Mouse (Mus musculus) hindbrain, embryonic 14.5 days (tissue): ENCODE data around the gene Rpa3. TPM values are rescaled to one million over a fixed set of nuclear protein-coding genes. Genes with fewer than 3 reads are reported as not detected.
A peak's percentile ranks its signal among the peaks of the same experiment; 100 is the strongest.

Experiments used
- ATAC-seq: fragments of 200-750 bp; cut with Nextera tagmentation; 2 replicates; pipeline ENCODE4 v1.8.0; 2017; ENCODE audit warnings: moderate number of reproducible peaks, mild to moderate bottlenecking, moderate TSS enrichment, moderate library complexity; ENCODE audit not compliant: low FRiP score
- DNase-seq: peaks from one replicate; pipeline ENCODE4 v3.0.0-alpha.2; 2015; ENCODE audit warnings: low spot score
- H3K27ac ChIP-seq: fragments of 300-500 bp; sonication (generic); 2 replicates; pipeline ENCODE4 v1.5.1; 2014; ENCODE audit warnings: mild to moderate bottlenecking, moderate library complexity
- H3K27me3 ChIP-seq: fragments of 300-500 bp; sonication (generic); 2 replicates; pipeline ENCODE4 v1.6.1; 2014; ENCODE audit warnings: mild to moderate bottlenecking, low read length, mixed read lengths; ENCODE audit not compliant: control insufficient read depth, insufficient read depth
- H3K36me3 ChIP-seq: fragments of 300-500 bp; sonication (generic); replicated peaks from 2 replicates; pipeline ENCODE4 v1.6.1; 2014; ENCODE audit not compliant: control insufficient read depth, insufficient read depth
- H3K4me1 ChIP-seq: fragments of 300-500 bp; sonication (generic); replicated peaks from 2 replicates; pipeline ENCODE4 v1.6.1; 2014; ENCODE audit warnings: antibody characterized with exemption, low read length, mixed read lengths; ENCODE audit not compliant: control insufficient read depth, insufficient read depth
- H3K4me2 ChIP-seq: fragments of 300-500 bp; sonication (generic); replicated peaks from 2 replicates; pipeline ENCODE4 v1.6.1; 2014; ENCODE audit warnings: mild to moderate bottlenecking, moderate library complexity
- H3K4me3 ChIP-seq: fragments of 300-500 bp; sonication (generic); replicated peaks from 2 replicates; pipeline ENCODE4 v1.5.1; 2014; ENCODE audit warnings: mild to moderate bottlenecking, low read length
- H3K9ac ChIP-seq: fragments of 300-500 bp; sonication (generic); 2 replicates; pipeline ENCODE4 v1.6.1; 2014
- H3K9me3 ChIP-seq: fragments of 300-500 bp; sonication (generic); 2 replicates; pipeline ENCODE4 v1.6.1; 2016; ENCODE audit warnings: low read length; ENCODE audit not compliant: control insufficient read depth
- WGBS: fragments of 180-500 bp; shearing (Covaris S2); extraction: QIAGEN DNeasy Blood & Tissue Kit; methylation state at CpG from one replicate; pipeline ENCODE4 v1.1.7; 2014; 5-methylcytosine and 5-hydroxymethylcytosine counted together
- polyA plus RNA-seq: library from polyadenylated mRNA; unstranded; fragments of >200 nt; fragmentation: Nextera tagmentation; extraction: Ambion mirVana; gene quantifications from 2 replicates; pipeline ENCODE4 v1.2.1, GENCODE M21; 2014

Rpa3 gene
- polyA plus RNA-seq, 1 experiment from 2014 or later: 57.8 TPM

DNA sequence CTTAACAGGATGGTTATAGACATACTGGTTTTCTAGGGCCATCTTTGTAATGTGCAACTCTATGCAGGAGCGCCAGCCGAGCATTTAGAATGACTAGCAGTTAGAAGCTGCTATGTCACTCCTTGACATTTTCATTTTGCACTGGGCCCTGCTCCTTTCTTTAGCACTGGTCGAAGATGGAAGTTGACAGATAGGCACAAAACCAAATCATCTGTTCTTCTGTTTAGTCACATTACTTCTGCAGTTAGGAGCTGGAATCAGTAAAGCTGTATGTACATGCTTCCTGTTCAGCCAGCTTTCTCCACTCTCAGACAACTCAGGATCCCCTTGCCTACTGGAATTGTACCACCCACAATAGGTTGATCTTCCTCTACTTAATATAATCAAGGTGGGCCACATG is 48.3 kb downstream of the Rpa3 start:
- no peak for ATAC-seq
- Histone ChIP-seq H3K4me1 (peaks cover 10% of the 10 kb centered on the region), H3K9me3 (no peaks in the 10 kb centered on the region), H3K27me3 (no peaks in the 10 kb centered on the region), H3K27ac (no peak overlapping the region), H3K36me3 (peaks cover 11% of the 10 kb centered on the region), H3K9ac (no peak overlapping the region), H3K4me2 (peak overlapping the region; percentile 63), H3K4me3 (peak overlapping the region; percentile 85; the same call in 1 of the 2 replicates)
- DNase-seq: no peak
- 83% methylated on average over 3 of the region's 3 CpGs for WGBS

DNA sequence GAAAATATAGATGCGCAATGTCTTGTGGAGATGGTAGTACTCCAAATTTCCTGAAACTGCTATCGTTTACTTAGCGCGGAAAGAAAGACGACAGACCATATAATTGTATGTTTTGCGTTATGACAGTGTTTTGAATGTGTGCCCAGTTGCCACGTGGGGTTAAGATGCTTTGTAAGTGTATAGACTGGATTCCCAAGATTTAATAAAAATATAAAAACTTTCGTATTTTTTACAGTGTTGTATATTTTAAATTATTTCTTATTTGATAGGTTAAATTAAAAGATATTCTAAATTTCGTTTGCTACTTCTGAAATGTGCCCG is 49.1 kb downstream of the Rpa3 start:
- no peak for ATAC-seq
- DNase-seq: no peak
- Histone ChIP-seq H3K4me3 (peak overlapping the region; percentile 85), H3K9ac (peak overlapping the region; percentile 92), H3K27me3 (no peaks in the 10 kb centered on the region), H3K36me3 (peaks cover 3% of the 10 kb centered on the region), H3K4me2 (peak overlapping the region; percentile 63), H3K4me1 (peaks cover 10% of the 10 kb centered on the region), H3K27ac (peak overlapping the region; percentile 92), H3K9me3 (no peaks in the 10 kb centered on the region)
- 9% methylated on average over 10 of the region's 10 CpGs for WGBS

DNA sequence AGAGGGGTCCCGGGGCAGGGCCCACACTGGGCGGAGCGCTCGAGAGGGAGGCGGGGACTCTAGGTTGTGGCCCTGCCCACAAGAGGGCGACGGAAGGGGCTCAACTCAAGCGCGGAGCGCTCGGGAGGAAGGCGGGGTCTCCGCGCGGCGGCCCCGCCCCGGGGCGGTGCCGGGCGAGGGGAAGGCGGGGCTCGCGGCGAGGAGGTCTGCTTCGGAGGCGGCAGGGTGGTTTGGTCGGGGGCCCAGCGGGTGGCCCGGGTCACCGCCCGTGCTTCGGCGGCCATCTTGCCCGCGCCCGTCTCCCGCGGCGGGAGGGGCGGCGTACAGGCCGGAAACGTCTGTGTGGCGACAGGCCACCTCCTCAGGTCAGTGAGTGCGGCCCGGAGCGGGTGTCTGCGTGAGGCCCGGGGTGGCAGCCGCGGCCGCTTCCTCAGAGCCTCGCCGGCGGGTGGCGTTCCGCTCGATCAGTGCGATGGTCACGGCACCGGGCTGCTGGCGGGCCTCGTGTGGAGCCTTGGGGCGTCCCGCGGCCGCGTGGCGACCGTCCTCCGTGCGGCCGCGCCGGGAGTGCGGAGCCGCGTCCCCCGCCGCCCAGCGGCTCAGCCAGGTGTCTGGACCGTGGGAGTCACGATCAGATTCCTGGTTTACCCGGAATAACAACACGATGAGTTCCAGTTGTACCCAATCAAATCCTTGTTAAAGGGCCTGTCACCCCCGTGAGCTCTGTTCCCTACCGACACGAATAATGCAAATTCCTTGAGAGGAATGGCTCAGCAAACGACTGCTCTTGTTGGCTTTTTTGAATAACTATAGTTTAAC is 49.7 kb downstream of the Rpa3 start, which contains the start of gene Mios:
Mios (plus strand) TSS at position 176 of the 819 bp plus-strand sequence.
- peak within 1 kb of the TSS; percentile 63 for H3K4me2 ChIP-seq
- H3K27ac ChIP-seq: peak within 1 kb of the TSS; percentile 92
- H3K9me3 ChIP-seq: no peaks in the 10 kb centered on the region
- peak; percentile 91 for DNase-seq
- H3K36me3 ChIP-seq: no peaks in the 10 kb centered on the region
- H3K9ac ChIP-seq: peak within 1 kb of the TSS; percentile 92
- peak within 1 kb of the TSS; percentile 85 for H3K4me3 ChIP-seq
- ATAC-seq: peak; percentile 97
- peaks cover 10% of the 10 kb centered on the region for H3K4me1 ChIP-seq
- no peaks in the 10 kb centered on the region for H3K27me3 ChIP-seq
- WGBS: 1% methylated on average over 70 of the region's 90 CpGs

Other genes starting within 250 kb of the Rpa3 start
- 0.64 and 0.94 TPM in 2 replicates for gene Col28a1, start 66.6 kb downstream of the Rpa3 start, polyA plus RNA-seq
- gene Mios, start 50.0 kb downstream of the Rpa3 start, polyA plus RNA-seq: 29.3 and 29.6 TPM in 2 replicates
- 55.5 and 64.6 TPM in 2 replicates for gene Umad1, start 115 bp upstream of the Rpa3 start, polyA plus RNA-seq
- 10.6 and 12.9 TPM in 2 replicates for gene Gm45062, start 277 bp upstream of the Rpa3 start, polyA plus RNA-seq